Mouse (Mus musculus) ES-CJ7 (cell line): Measurements from ENCODE around the gene Kcnn3.

Source experiments
- DNase-seq: peaks from one replicate; pipeline ENCODE4 v3.0.0; 2011; ENCODE audit warnings: low read depth, low spot score

Kcnn3 gene

GRCm38 (mm10) chr3:89565371-89565770, 45.4 kb downstream of the Kcnn3 start:
- no peak for DNase-seq

- no peak for DNase-seq
These were observed 49.1 kb downstream of the Kcnn3 start for GRCm38 (mm10) chr3:89569058-89569457.

- DNase-seq = no peak
These were observed 49.9 kb downstream of the Kcnn3 start for GRCm38 (mm10) chr3:89569707-89570324.

- DNase-seq = no peak
These were observed 50.4 kb downstream of the Kcnn3 start for GRCm38 (mm10) chr3:89570362-89570761.

GRCm38 (mm10) chr3:89574260-89574659, 54.3 kb downstream of the Kcnn3 start:
- DNase-seq = peak; percentile 75

GRCm38 (mm10) chr3:89576381-89576780, 56.4 kb downstream of the Kcnn3 start:
- no peak for DNase-seq

- DNase-seq = no peak
These were observed 57.2 kb downstream of the Kcnn3 start for GRCm38 (mm10) chr3:89577154-89577553.

GRCm38 (mm10) chr3:89578083-89578482, 58.1 kb downstream of the Kcnn3 start:
- DNase-seq = peak; percentile 68

- no peak for DNase-seq
These were observed 58.8 kb downstream of the Kcnn3 start for GRCm38 (mm10) chr3:89578803-89579202.

GRCm38 (mm10) chr3:89584254-89584653, 64.3 kb downstream of the Kcnn3 start:
- DNase-seq = no peak

- DNase-seq = no peak
These were observed 68.5 kb downstream of the Kcnn3 start for GRCm38 (mm10) chr3:89588436-89588835.

GRCm38 (mm10) chr3:89589321-89589720, 69.4 kb downstream of the Kcnn3 start:
- peak; percentile 14 for DNase-seq

- DNase-seq = no peak
These were observed 70.4 kb downstream of the Kcnn3 start for GRCm38 (mm10) chr3:89590386-89590785.

GRCm38 (mm10) chr3:89591461-89591860, 71.5 kb downstream of the Kcnn3 start:
- no peak for DNase-seq

GRCm38 (mm10) chr3:89592809-89593208, 72.8 kb downstream of the Kcnn3 start:
- no peak for DNase-seq

GRCm38 (mm10) chr3:89593524-89593923, 73.6 kb downstream of the Kcnn3 start:
- DNase-seq = no peak

- DNase-seq = no peak
These were observed 78.4 kb downstream of the Kcnn3 start for GRCm38 (mm10) chr3:89598361-89598760.

- DNase-seq = peak; percentile 66
These were observed 79.0 kb downstream of the Kcnn3 start for GRCm38 (mm10) chr3:89598967-89599366.

GRCm38 (mm10) chr3:89601060-89601459, 81.1 kb downstream of the Kcnn3 start:
- DNase-seq = no peak

GRCm38 (mm10) chr3:89603300-89603699, 83.3 kb downstream of the Kcnn3 start:
- DNase-seq = no peak

- no peak for DNase-seq
These were observed 85.3 kb downstream of the Kcnn3 start for GRCm38 (mm10) chr3:89605235-89605634.

GRCm38 (mm10) chr3:89607327-89607726, 87.4 kb downstream of the Kcnn3 start:
- peak; percentile 26 for DNase-seq

GRCm38 (mm10) chr3:89612048-89612447, 92.1 kb downstream of the Kcnn3 start:
- DNase-seq = peak; percentile 18
